Comparison of ENCODE assay signal across 18 mouse cellular contexts in the genomic region with DNA sequence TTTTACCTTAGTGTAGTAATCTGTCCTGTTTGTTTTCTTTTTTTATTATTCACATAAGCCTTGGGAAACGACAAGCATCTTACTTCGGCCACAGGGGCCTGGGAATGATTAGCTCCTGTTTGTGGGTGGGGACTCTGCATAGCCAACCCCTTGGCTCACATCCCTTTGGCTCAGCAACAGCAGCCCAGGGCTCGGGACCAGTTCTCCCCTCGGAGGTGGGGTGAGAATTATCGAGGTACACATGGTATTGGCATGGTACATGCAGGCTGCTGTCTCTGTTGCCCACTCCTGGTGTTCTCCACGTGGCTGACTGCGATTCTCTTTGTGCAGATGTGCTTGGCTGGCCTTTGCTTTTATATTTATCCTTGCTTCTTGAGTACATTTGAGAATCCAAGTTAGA.
DNase-seq lines count a peak whose midpoint lies in the region; ATAC-seq lines count a peak whose summit lies in the region.
"Had no signal": no experiment of that assay in that cellular context is flagged by ENCODE, and none has a peak within 500 bp of the region (broad histone marks: within the 10 kb centered on the region; RNA-seq: fewer than 3 reads in every experiment).

No protein-coding gene starts in this region.

- peaks cover 15% of the 10 kb centered on the region for H3K4me1 ChIP-seq in lung, embryonic 16.5 days (replicated peaks; ENCODE audit: control insufficient read depth, insufficient read depth, low read length)
- H3K4me1 ChIP-seq in limb, embryonic 13.5 days, result peaks cover 53% of the 10 kb centered on the region
- H3K4me1 ChIP-seq in forebrain, embryonic 10.5 days, result peaks cover 13% of the 10 kb centered on the region; the same call in 1 of the 2 replicates
- H3K4me1 ChIP-seq: hindbrain, embryonic 15.5 days; midbrain, embryonic 12.5 days had no signal

- H3K9me3 ChIP-seq in lung, embryonic 16.5 days (ENCODE audit: control insufficient read depth, low read length), result no peaks in the 10 kb centered on the region
- no peaks in the 10 kb centered on the region for H3K9me3 ChIP-seq in limb, embryonic 13.5 days
- no peaks in the 10 kb centered on the region for H3K9me3 ChIP-seq in forebrain, embryonic 10.5 days
- H3K9me3 ChIP-seq: hindbrain, embryonic 15.5 days; midbrain, embryonic 12.5 days had no signal

- 0 out of 2 replicates have a peak, but pooled peaks have one; percentile 26 for ATAC-seq in lung, embryonic 16.5 days (ENCODE audit: low read depth)
- ATAC-seq in limb, embryonic 13.5 days (ENCODE audit: low FRiP score, low read depth), result peak; percentile 64
- ATAC-seq in monocyte, adult 5-6 weeks (replicated peaks; ENCODE audit: insufficient number of reproducible peaks, low FRiP score, low TSS enrichment, poor library complexity, severe bottlenecking), result no peak
- ATAC-seq: forebrain, embryonic 14.5 days had no signal

- no peak overlapping the region for H3K27ac ChIP-seq in lung, embryonic 16.5 days (ENCODE audit: low read length)
- peak overlapping the region; percentile 84; the same call in 1 of the 2 replicates for H3K27ac ChIP-seq in limb, embryonic 13.5 days
- no peak overlapping the region for H3K27ac ChIP-seq in forebrain, embryonic 10.5 days
- H3K27ac ChIP-seq: heart, adult 2 months; hindbrain, embryonic 15.5 days; macrophage; midbrain, embryonic 12.5 days had no signal

- 55% methylated on average over 7 of the region's 7 CpGs for WGBS in lung, embryonic 16.5 days
- 23% methylated on average over 7 of the region's 7 CpGs for WGBS in limb, embryonic 13.5 days
- 72% methylated on average over 7 of the region's 7 CpGs for WGBS in forebrain, embryonic 10.5 days

- no peak overlapping the region for H3K9ac ChIP-seq in lung, embryonic 16.5 days (ENCODE audit: low read length)
- H3K9ac ChIP-seq in limb, embryonic 13.5 days, result no peak overlapping the region
- H3K9ac ChIP-seq: hindbrain, embryonic 15.5 days; midbrain, embryonic 12.5 days had no signal

- no peaks in the 10 kb centered on the region for H3K27me3 ChIP-seq in lung, embryonic 16.5 days (ENCODE audit: control insufficient read depth, insufficient read depth, low read depth, low read length)
- H3K27me3 ChIP-seq in limb, embryonic 13.5 days, result no peaks in the 10 kb centered on the region
- H3K27me3 ChIP-seq in forebrain, embryonic 10.5 days (ENCODE audit: poor library complexity, severe bottlenecking), result peaks cover 11% of the 10 kb centered on the region
- H3K27me3 ChIP-seq: hindbrain, embryonic 15.5 days had no signal

- H3K4me2 ChIP-seq in lung, embryonic 16.5 days (ENCODE audit: low read depth, low read length), result no peak overlapping the region
- H3K4me2 ChIP-seq in limb, embryonic 13.5 days (replicated peaks), result 0 out of 2 replicates have a peak overlapping the region, but pooled peaks have one; percentile 5
- H3K4me2 ChIP-seq: hindbrain, embryonic 15.5 days; midbrain, embryonic 12.5 days had no signal

- DNase-seq in lung, postnatal 25 days (ENCODE audit: low spot score), result no peak
- peak; percentile 42 for DNase-seq in gastrocnemius, postnatal 25 days
- DNase-seq in layer of hippocampus, adult 9-10 months (ENCODE audit: low spot score), result no peak
- no peak for DNase-seq in forebrain, embryonic 10.5 days (ENCODE audit: extremely low spot score, low spot score)
- DNase-seq: adrenal gland, postnatal 36 days; cerebellum, adult 8-10 months; heart, adult 2 months; kidney, adult 9 months; kidney, postnatal 4 days; lung, adult 2 months; right cerebral cortex, postnatal 4 days had no signal

- H3K4me3 ChIP-seq in lung, embryonic 16.5 days (ENCODE audit: low read length), result no peak overlapping the region
- H3K4me3 ChIP-seq in limb, embryonic 13.5 days, result no peak overlapping the region
- H3K4me3 ChIP-seq in forebrain, embryonic 10.5 days, result no peak overlapping the region
- H3K4me3 ChIP-seq: heart, adult 2 months; hindbrain, embryonic 15.5 days; midbrain, embryonic 12.5 days had no signal

- no peaks in the 10 kb centered on the region for H3K36me3 ChIP-seq in lung, embryonic 16.5 days (ENCODE audit: control insufficient read depth, insufficient read depth, low read length)
- H3K36me3 ChIP-seq in limb, embryonic 13.5 days, result no peaks in the 10 kb centered on the region
- H3K36me3 ChIP-seq in forebrain, embryonic 10.5 days (replicated peaks), result no peaks in the 10 kb centered on the region
- H3K36me3 ChIP-seq: hindbrain, embryonic 15.5 days; midbrain, embryonic 12.5 days had no signal
